Mouse (Mus musculus): ENCODE measurements around the gene Gm49450. TPM values are rescaled to one million over a fixed set of nuclear protein-coding genes. Genes with fewer than 3 reads are reported as not detected.
A peak's percentile ranks its signal among the peaks of the same experiment; 100 is the strongest.
"Not testable (repeated sequence)": the region's sequence is repeated elsewhere in the genome, so short reads cannot be mapped to it uniquely, and the experiment has no call there.

Gene Gm49450
- polyA plus RNA-seq, 1 experiment from 2014 or later, result not detected

- no peak overlapping the region for H3K4me3 ChIP-seq
- WGBS, result 83% methylated on average over 2 of the region's 2 CpGs
These were observed 30.3 kb downstream of the Gm49450 start for GRCm38 (mm10) chr15:98923031-98923537.

DNA sequence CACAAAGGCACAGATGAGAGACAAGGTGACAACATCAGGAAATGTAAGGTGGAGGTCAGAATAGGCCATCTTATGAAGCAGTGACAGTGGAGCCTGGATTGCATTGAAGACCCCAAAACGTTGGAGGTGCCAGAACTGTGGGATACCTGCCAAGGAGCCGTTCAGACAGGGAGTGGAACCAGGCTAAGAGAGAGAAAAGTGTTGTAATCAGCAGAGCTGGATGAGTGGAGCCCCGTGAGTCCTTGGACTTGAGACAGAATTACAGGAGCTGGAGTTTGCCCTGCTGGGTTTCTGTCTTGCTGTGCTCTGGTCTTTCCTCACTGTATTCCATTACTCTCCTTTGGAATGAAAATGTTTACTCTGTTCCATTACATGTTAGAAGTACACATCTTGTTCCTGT is 30.8 kb downstream of the Gm49450 start:
- no peaks in the 10 kb centered on the region for H3K4me1 ChIP-seq
- H3K36me3 ChIP-seq, result peaks cover 4% of the 10 kb centered on the region; the same call in 1 of the 2 replicates
- no peak overlapping the region for H3K27ac ChIP-seq
- H3K4me3 ChIP-seq, result no peak overlapping the region
- H3K27me3 ChIP-seq (ENCODE audit: insufficient read depth, poor library complexity, severe bottlenecking), result no peaks in the 10 kb centered on the region
- no peak for DNase-seq (ENCODE audit: low spot score)
- no peaks in the 10 kb centered on the region for H3K9me3 ChIP-seq
- WGBS, result 53% methylated on average over 3 of the region's 3 CpGs

More at GRCm38 (mm10) chr15:98923031-98923537, 30.3 kb downstream of the Gm49450 start:
- Histone ChIP-seq H3K9me3 (no peaks in the 10 kb centered on the region), H3K27me3 (ENCODE audit: insufficient read depth, poor library complexity, severe bottlenecking) (no peaks in the 10 kb centered on the region), H3K27ac (no peak overlapping the region), H3K4me1 (no peaks in the 10 kb centered on the region), H3K36me3 (peaks cover 4% of the 10 kb centered on the region; the same call in 1 of the 2 replicates)
- DNase-seq (ENCODE audit: low spot score), result no peak

DNA sequence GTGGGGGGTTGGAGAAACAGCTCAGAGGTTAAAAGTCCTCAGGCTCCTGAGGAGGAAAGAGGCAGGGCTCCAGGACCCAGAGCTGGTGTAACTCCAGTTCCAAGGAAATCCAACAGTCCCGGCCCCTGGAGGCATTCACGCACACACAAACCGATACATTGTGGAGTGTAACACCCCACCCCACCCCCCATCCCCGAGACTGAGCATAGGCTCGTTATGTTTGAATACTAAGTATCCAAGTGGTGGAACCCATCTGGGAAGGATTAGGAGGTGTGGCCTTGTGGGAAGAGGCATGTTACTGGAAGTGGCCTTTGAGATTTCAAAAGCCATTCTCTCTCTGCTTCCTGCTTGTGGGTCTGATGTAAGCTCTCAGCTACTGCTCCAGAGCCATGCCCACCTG is 31.8 kb downstream of the Gm49450 start:
- Histone ChIP-seq H3K36me3 (peaks cover 4% of the 10 kb centered on the region; the same call in 1 of the 2 replicates), H3K27me3 (ENCODE audit: insufficient read depth, poor library complexity, severe bottlenecking) (no peaks in the 10 kb centered on the region), H3K27ac (no peak overlapping the region), H3K4me3 (no peak overlapping the region), H3K9me3 (no peaks in the 10 kb centered on the region), H3K4me1 (peaks cover 7% of the 10 kb centered on the region)
- 77% methylated on average over 5 of the region's 5 CpGs for WGBS
- no peak for DNase-seq (ENCODE audit: low spot score)

DNA sequence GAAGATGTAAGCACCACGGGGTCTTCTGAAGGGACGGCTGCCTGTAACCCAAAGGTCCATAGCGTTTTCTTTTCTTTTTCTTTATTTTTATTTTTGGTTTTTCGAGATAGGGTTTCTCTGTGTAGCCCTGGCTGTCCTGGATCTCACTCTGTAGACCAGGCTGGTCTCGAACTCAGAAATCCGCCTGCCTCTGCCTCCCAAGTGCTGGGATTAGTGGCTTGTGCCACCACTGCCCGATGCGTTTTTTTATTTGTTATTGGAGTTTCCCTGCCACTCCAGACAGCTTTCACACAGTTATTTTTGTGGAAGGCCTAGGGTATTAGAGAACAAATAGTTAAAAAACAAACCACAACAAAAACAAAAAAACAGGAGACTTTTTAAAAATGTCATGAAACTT is 34.9 kb downstream of the Gm49450 start:
- H3K36me3 ChIP-seq, result peaks cover 16% of the 10 kb centered on the region
- DNase-seq (ENCODE audit: low spot score); H3K9me3 ChIP-seq; H3K27me3 ChIP-seq (ENCODE audit: insufficient read depth, poor library complexity, severe bottlenecking): not testable (repeated sequence)
- peak overlapping the region; percentile 99 for H3K4me3 ChIP-seq
- 25% methylated on average over 8 of the region's 8 CpGs for WGBS
- H3K27ac ChIP-seq, result peak overlapping the region; percentile 95
- H3K4me1 ChIP-seq, result peaks cover 19% of the 10 kb centered on the region

DNA sequence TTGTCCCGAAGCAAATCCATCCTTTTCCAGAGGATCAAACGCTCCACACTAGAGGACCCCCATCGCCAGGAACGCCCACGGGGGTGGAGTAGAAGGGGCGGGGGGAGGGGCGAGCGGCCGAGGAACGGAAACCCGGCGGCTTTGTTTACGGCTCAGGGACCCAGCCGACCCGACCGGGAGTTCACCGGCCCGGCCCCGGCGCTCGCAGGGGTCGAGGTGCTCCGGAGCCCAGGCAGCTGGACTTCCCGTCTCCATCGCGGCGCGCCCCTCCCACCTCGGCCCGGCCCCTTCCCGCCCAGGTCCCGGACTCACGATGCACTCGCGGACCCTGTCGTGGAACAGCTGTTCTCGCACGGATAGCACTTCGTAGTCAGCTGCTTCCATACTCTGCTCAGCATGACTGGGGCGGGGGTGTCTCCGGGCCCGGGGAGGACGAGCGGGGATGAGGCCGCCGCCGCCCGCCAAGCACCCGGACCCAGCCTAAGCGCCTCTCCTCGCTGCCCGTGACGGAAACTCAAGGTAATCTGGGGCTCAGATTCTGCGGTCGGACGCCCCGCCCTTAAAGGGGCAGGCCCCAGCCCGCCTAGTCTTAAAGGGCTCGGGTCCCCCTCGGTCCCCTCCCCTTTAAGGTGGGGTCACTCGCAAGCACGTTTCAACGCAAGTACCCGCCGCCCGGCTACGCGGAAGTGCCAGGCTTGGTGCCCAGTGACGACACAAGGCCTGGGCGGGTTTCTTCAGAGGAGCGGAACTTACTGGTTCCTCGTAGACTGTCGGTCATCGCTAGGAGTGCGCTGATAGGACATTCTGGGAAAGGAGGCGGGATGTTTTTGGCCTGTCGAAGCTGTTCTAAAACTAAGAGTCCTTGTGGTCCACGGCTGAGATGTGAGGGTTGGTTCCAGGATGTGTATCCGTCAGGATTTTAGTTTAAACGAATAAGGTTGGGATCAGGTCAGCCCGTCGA is 35.5 kb downstream of the Gm49450 start, which contains the start of gene Lmbr1l:
TSS of gene Lmbr1l (minus strand) at position 694 of the 961 bp plus-strand sequence.
- H3K4me3 ChIP-seq, result peak within 1 kb of the TSS; percentile 99
- no peaks in the 10 kb centered on the region for H3K27me3 ChIP-seq (ENCODE audit: insufficient read depth, poor library complexity, severe bottlenecking)
- WGBS, result under 1% methylated on average over 82 of the region's 82 CpGs
- H3K36me3 ChIP-seq, result peaks cover 23% of the 10 kb centered on the region
- H3K4me1 ChIP-seq, result peaks cover 19% of the 10 kb centered on the region
- H3K9me3 ChIP-seq, result no peaks in the 10 kb centered on the region
- H3K27ac ChIP-seq, result peak within 1 kb of the TSS; percentile 95
- peak; percentile 100 for DNase-seq (ENCODE audit: low spot score)

DNA sequence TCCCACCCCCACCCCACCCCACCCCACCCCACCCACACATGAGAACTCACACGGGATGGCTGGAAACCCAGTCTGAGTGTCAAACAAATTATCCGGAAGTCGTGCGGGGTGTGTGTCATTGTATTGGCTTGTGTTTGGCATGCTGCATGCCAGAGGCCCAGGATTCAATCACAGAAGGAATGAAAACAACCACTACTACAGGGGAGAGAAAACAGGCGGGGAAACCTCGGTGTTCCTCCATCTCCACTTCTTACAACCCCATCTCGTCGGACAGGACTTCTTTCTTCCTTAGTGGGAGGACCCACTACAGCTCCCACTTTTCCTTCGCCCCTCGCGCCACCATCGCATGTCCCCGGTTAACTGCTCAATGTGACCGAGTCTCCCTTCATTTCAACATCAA is 36.3 kb downstream of the Gm49450 start:
- Histone ChIP-seq H3K4me1 (peaks cover 19% of the 10 kb centered on the region), H3K27me3 (ENCODE audit: insufficient read depth, poor library complexity, severe bottlenecking) (no peaks in the 10 kb centered on the region), H3K27ac (peak overlapping the region; percentile 95), H3K4me3 (peak overlapping the region; percentile 99), H3K9me3 (no peaks in the 10 kb centered on the region), H3K36me3 (peaks cover 30% of the 10 kb centered on the region)
- no peak for DNase-seq (ENCODE audit: low spot score)
- under 1% methylated on average over 14 of the region's 14 CpGs for WGBS

GRCm38 (mm10) chr15:98916016-98916415 is 37.3 kb downstream of the Gm49450 start:
- DNase-seq (ENCODE audit: low spot score), result no peak
- peaks cover 41% of the 10 kb centered on the region for H3K36me3 ChIP-seq
- no peaks in the 10 kb centered on the region for H3K27me3 ChIP-seq (ENCODE audit: insufficient read depth, poor library complexity, severe bottlenecking)
- WGBS, result 81% methylated on average over 4 of the region's 4 CpGs
- no peak overlapping the region; the same call in 1 of the 2 replicates for H3K27ac ChIP-seq
- H3K4me1 ChIP-seq, result peaks cover 19% of the 10 kb centered on the region
- no peaks in the 10 kb centered on the region for H3K9me3 ChIP-seq
- H3K4me3 ChIP-seq, result peak overlapping the region; percentile 99; the same call in 1 of the 2 replicates

GRCm38 (mm10) chr15:98914903-98915302 is 38.4 kb downstream of the Gm49450 start:
- peaks cover 19% of the 10 kb centered on the region for H3K4me1 ChIP-seq
- H3K4me3 ChIP-seq, result no peak overlapping the region
- peaks cover 52% of the 10 kb centered on the region for H3K36me3 ChIP-seq
- no peaks in the 10 kb centered on the region for H3K9me3 ChIP-seq
- H3K27ac ChIP-seq, result no peak overlapping the region
- WGBS, result 89% methylated on average over 6 of the region's 6 CpGs
- no peak for DNase-seq (ENCODE audit: low spot score)
- no peaks in the 10 kb centered on the region for H3K27me3 ChIP-seq (ENCODE audit: insufficient read depth, poor library complexity, severe bottlenecking)

GRCm38 (mm10) chr15:98904692-98905091 is 48.7 kb downstream of the Gm49450 start:
- Histone ChIP-seq H3K27ac (no peak overlapping the region), H3K27me3 (ENCODE audit: insufficient read depth, poor library complexity, severe bottlenecking) (peaks cover 8% of the 10 kb centered on the region; the same call in 1 of the 2 replicates), H3K4me1 (peaks cover 10% of the 10 kb centered on the region), H3K4me3 (no peak overlapping the region), H3K36me3 (peaks cover 65% of the 10 kb centered on the region), H3K9me3 (no peaks in the 10 kb centered on the region)
- WGBS, result 35% methylated on average over 10 of the region's 10 CpGs
- DNase-seq (ENCODE audit: low spot score), result peak; percentile 84

DNA sequence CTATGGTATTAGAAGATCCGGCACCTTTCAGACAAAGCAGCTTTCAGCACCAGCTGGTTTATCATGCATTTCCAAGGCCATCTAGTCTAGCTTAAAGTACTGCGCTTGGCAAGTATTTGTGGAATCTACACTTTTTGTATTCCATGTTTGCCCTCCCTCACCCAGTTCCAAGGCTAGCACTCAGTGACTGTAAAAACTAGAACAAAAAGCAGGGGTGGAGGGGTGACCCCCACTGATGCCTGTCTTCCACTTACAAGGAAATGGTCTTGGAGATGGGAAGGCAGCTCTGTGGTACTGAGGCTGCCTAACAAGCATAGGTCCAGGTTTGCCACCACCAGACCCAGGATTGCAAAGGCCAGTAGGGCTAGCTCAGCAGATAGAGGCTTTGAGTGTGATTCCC is 50.8 kb downstream of the Gm49450 start:
- H3K4me1 ChIP-seq, result peaks cover 21% of the 10 kb centered on the region
- peaks cover 44% of the 10 kb centered on the region for H3K36me3 ChIP-seq
- H3K9me3 ChIP-seq, result no peaks in the 10 kb centered on the region
- WGBS, result 88% methylated on average over 2 of the region's 2 CpGs
- H3K27me3 ChIP-seq (ENCODE audit: insufficient read depth, poor library complexity, severe bottlenecking), result peaks cover 29% of the 10 kb centered on the region
- H3K27ac ChIP-seq, result no peak overlapping the region
- no peak for DNase-seq (ENCODE audit: low spot score)
- no peak overlapping the region for H3K4me3 ChIP-seq

GRCm38 (mm10) chr15:98901530-98901929 is 51.8 kb downstream of the Gm49450 start:
- 54% methylated on average over 1 of the region's 1 CpGs for WGBS
- Histone ChIP-seq H3K27me3 (ENCODE audit: insufficient read depth, poor library complexity, severe bottlenecking) (peaks cover 39% of the 10 kb centered on the region), H3K36me3 (peaks cover 34% of the 10 kb centered on the region)

GRCm38 (mm10) chr15:98897928-98898800 is 55.2 kb downstream of the Gm49450 start, which contains the start of gene Dhh:
Gene Dhh (minus strand): TSS chr15:98898540.
- H3K4me3 ChIP-seq, result peak within 1 kb of the TSS; percentile 70
- no peaks in the 10 kb centered on the region for H3K9me3 ChIP-seq
- peak within 1 kb of the TSS; percentile 89 for H3K27ac ChIP-seq
- peak; percentile 86 for DNase-seq (ENCODE audit: low spot score)
- H3K27me3 ChIP-seq (ENCODE audit: insufficient read depth, poor library complexity, severe bottlenecking), result peaks cover 73% of the 10 kb centered on the region
- peaks cover 3% of the 10 kb centered on the region for H3K36me3 ChIP-seq
- WGBS, result 1% methylated on average over 41 of the region's 41 CpGs
- peaks cover 57% of the 10 kb centered on the region for H3K4me1 ChIP-seq

More at GRCm38 (mm10) chr15:98901530-98901929, 51.8 kb downstream of the Gm49450 start:
- Histone ChIP-seq H3K27ac (no peak overlapping the region), H3K4me3 (no peak overlapping the region), H3K4me1 (peaks cover 31% of the 10 kb centered on the region), H3K9me3 (no peaks in the 10 kb centered on the region)
- no peak for DNase-seq (ENCODE audit: low spot score)

Measured in heart, embryonic 10.5 days (tissue).